Mouse (Mus musculus): ENCODE measurements around the gene Ctse. TPM values are rescaled to one million over a fixed set of nuclear protein-coding genes. Genes with fewer than 3 reads are reported as not detected.
A peak's percentile ranks its signal among the peaks of the same experiment; 100 is the strongest.

Gene Ctse
- polyA plus RNA-seq, 2 experiments: 0.11 TPM; not detected in 1

DNA sequence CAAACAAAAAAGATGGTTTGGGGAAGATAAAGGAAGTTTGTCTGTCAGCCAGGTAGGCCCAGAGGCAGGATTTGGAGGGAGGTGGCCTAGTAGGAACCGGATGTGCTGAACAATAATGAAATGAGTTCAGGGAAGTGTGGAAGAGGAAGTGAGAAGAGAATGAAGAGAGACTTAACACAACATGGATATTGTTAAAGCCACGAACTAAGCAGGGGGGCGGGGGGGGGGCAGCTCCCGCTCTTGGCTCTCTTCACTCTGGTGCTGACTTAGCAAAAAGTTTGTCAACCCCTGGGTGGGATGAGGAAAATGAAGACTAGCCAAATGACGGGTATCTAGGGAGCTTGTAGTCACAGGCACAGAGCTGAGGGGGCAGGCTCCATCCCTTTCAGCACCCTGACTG, 62.3 kb downstream of the Ctse start:
- WGBS: 75% methylated on average over 5 of the region's 5 CpGs
- no peak overlapping the region for H3K4me3 ChIP-seq (replicated peaks; ENCODE audit: low read length)
- H3K36me3 ChIP-seq (ENCODE audit: control insufficient read depth, insufficient read depth, low read length): no peaks in the 10 kb centered on the region
- no peaks in the 10 kb centered on the region for H3K4me1 ChIP-seq (ENCODE audit: control insufficient read depth, insufficient read depth, low read length)
- no peaks in the 10 kb centered on the region for H3K9me3 ChIP-seq (ENCODE audit: control insufficient read depth, low read length)
- DNase-seq (ENCODE audit: low spot score) (no peak), ATAC-seq (ENCODE audit: low FRiP score, low read depth) (no peak)
- no peak overlapping the region for H3K9ac ChIP-seq (ENCODE audit: low read depth, low read length, severe bottlenecking)
- H3K27me3 ChIP-seq (ENCODE audit: control insufficient read depth, insufficient read depth, low read length): no peaks in the 10 kb centered on the region
- no peak overlapping the region for H3K27ac ChIP-seq (replicated peaks; ENCODE audit: low read depth, low read length)
- H3K4me2 ChIP-seq (replicated peaks; ENCODE audit: low read depth, low read length, severe bottlenecking): no peak overlapping the region
- TF ChIP-seq POLR2A (IDR thresholded peaks at IDR 0.05; ENCODE audit: borderline replicate concordance, extremely low read depth, insufficient read depth, insufficient read length): no peak

DNA sequence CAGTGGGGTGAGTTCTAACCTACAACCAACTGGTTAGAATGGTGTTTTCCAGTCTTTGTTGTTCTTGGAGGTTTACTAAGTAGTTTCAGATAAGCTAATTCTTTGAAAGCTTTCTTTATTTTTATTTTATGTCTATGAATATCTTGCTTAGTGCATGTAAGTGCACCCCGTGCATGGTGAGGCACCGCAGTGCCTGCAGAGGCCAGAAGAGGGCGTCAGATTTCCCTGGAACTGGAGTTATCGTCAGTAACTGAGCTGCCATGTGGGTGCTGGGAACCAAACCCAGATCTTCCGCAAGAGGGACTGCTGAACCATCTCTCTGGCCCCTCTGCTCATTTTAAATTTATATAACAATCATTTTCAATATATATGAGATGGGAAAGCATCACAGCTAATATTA, 63.3 kb downstream of the Ctse start:
- H3K9me3 ChIP-seq (ENCODE audit: control insufficient read depth, low read length): no peaks in the 10 kb centered on the region
- ATAC-seq (ENCODE audit: low FRiP score, low read depth) (no peak), DNase-seq (ENCODE audit: low spot score) (no peak)
- no peak overlapping the region for H3K4me2 ChIP-seq (replicated peaks; ENCODE audit: low read depth, low read length, severe bottlenecking)
- H3K9ac ChIP-seq (ENCODE audit: low read depth, low read length, severe bottlenecking): no peak overlapping the region
- H3K4me1 ChIP-seq (ENCODE audit: control insufficient read depth, insufficient read depth, low read length): no peaks in the 10 kb centered on the region
- WGBS: 83% methylated on average over 5 of the region's 5 CpGs
- H3K27ac ChIP-seq (replicated peaks; ENCODE audit: low read depth, low read length): no peak overlapping the region
- no peak for TF ChIP-seq POLR2A (IDR thresholded peaks at IDR 0.05; ENCODE audit: borderline replicate concordance, extremely low read depth, insufficient read depth, insufficient read length)
- no peaks in the 10 kb centered on the region for H3K27me3 ChIP-seq (ENCODE audit: control insufficient read depth, insufficient read depth, low read length)
- H3K36me3 ChIP-seq (ENCODE audit: control insufficient read depth, insufficient read depth, low read length): no peaks in the 10 kb centered on the region
- no peak overlapping the region for H3K4me3 ChIP-seq (replicated peaks; ENCODE audit: low read length)

DNA sequence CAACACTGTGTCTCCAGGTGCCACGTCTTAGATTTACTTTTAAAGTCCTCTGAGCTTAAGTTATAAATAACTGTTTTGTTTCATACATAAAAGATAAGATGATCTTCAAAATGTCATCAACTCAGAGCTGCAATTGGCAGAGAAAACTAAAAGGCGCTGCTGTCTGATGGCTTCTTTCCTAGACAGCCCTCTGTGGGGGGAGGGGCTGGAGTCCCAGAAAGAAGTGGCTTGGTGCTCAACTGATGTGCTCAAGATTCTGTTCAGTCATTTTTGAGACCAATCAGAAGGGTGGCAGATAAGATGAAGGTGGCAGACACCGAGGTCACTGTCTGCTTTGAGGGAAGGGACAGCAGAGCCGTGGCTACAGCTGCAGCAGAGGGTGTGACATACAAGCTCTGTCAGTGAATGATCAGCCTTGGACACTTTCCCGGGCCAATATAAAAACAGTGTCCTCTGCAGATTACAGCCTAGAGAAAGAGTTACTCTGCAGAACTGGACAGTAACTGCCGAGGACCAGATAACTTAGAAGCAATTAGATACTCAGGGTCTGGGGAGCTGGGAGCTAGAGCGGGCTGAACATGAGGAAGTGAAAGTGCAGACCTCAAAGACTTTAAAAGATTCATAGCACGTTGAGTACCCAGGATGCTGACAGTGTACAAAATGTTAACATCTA, 64.1 kb downstream of the Ctse start:
- no peaks in the 10 kb centered on the region for H3K9me3 ChIP-seq (ENCODE audit: control insufficient read depth, low read length)
- ATAC-seq (ENCODE audit: low FRiP score, low read depth) (no peak), DNase-seq (ENCODE audit: low spot score) (no peak)
- H3K27me3 ChIP-seq (ENCODE audit: control insufficient read depth, insufficient read depth, low read length): no peaks in the 10 kb centered on the region
- TF ChIP-seq POLR2A (IDR thresholded peaks at IDR 0.05; ENCODE audit: borderline replicate concordance, extremely low read depth, insufficient read depth, insufficient read length): no peak
- no peak overlapping the region for H3K4me3 ChIP-seq (replicated peaks; ENCODE audit: low read length)
- H3K4me2 ChIP-seq (replicated peaks; ENCODE audit: low read depth, low read length, severe bottlenecking): no peak overlapping the region
- H3K27ac ChIP-seq (replicated peaks; ENCODE audit: low read depth, low read length): no peak overlapping the region
- no peak overlapping the region for H3K9ac ChIP-seq (ENCODE audit: low read depth, low read length, severe bottlenecking)
- H3K36me3 ChIP-seq (ENCODE audit: control insufficient read depth, insufficient read depth, low read length): no peaks in the 10 kb centered on the region
- H3K4me1 ChIP-seq (ENCODE audit: control insufficient read depth, insufficient read depth, low read length): no peaks in the 10 kb centered on the region
- WGBS: 63% methylated on average over 8 of the region's 8 CpGs

DNA sequence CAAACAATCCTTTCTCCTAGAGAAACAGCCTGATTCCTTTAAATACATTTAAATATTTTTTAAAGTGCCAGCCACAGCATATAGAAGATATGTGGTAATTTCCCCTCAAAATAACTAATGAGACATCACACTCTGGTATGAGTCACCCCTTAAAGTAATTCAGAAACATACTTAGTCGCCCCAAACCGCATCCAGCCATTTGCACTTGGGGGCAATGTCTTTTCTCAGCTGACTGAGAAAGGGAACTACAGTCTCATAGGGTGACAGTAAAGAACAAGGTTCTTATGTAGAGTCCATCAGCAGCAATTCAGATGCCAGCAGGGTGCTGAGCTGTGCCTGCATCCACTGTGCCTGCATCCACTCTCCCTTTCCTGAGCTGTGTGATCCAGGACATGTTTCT, 65.4 kb downstream of the Ctse start:
- Histone ChIP-seq H3K9ac (ENCODE audit: low read depth, low read length, severe bottlenecking) (no peak overlapping the region), H3K9me3 (ENCODE audit: control insufficient read depth, low read length) (no peaks in the 10 kb centered on the region), H3K4me2 (replicated peaks; ENCODE audit: low read depth, low read length, severe bottlenecking) (no peak overlapping the region), H3K4me1 (ENCODE audit: control insufficient read depth, insufficient read depth, low read length) (no peaks in the 10 kb centered on the region), H3K27ac (replicated peaks; ENCODE audit: low read depth, low read length) (no peak overlapping the region), H3K4me3 (replicated peaks; ENCODE audit: low read length) (no peak overlapping the region), H3K36me3 (ENCODE audit: control insufficient read depth, insufficient read depth, low read length) (no peaks in the 10 kb centered on the region), H3K27me3 (ENCODE audit: control insufficient read depth, insufficient read depth, low read length) (no peaks in the 10 kb centered on the region)
- no peak for TF ChIP-seq POLR2A (IDR thresholded peaks at IDR 0.05; ENCODE audit: borderline replicate concordance, extremely low read depth, insufficient read depth, insufficient read length)
- ATAC-seq (ENCODE audit: low FRiP score, low read depth) (no peak), DNase-seq (ENCODE audit: low spot score) (no peak)
- WGBS: 73% methylated on average over 2 of the region's 2 CpGs

DNA sequence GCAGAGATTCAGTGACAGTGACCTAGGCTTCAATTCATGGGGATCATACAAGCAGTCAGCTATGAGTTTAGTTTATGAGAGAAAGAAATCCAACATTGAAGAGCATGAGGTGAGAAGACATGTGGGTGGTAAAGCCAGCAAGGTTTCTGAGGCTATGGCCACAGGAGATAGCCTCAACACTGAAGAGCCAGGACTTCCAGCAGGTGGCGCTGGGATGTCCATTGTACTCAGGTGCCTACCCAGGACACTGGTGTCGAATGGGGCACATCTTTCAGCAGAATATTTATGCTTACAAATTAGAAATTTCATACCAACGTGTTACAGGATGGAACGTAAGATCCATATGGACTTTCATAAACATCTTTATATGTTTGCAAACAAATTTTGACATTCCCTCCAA, 70.2 kb downstream of the Ctse start:
- H3K27me3 ChIP-seq (ENCODE audit: control insufficient read depth, insufficient read depth, low read length): no peaks in the 10 kb centered on the region
- H3K36me3 ChIP-seq (ENCODE audit: control insufficient read depth, insufficient read depth, low read length): no peaks in the 10 kb centered on the region
- no peak overlapping the region for H3K4me3 ChIP-seq (replicated peaks; ENCODE audit: low read length)
- no peaks in the 10 kb centered on the region for H3K4me1 ChIP-seq (ENCODE audit: control insufficient read depth, insufficient read depth, low read length)
- H3K27ac ChIP-seq (replicated peaks; ENCODE audit: low read depth, low read length): no peak overlapping the region
- no peaks in the 10 kb centered on the region for H3K9me3 ChIP-seq (ENCODE audit: control insufficient read depth, low read length)
- ATAC-seq (ENCODE audit: low FRiP score, low read depth) (no peak), DNase-seq (ENCODE audit: low spot score) (peak; percentile 37)
- no peak overlapping the region for H3K4me2 ChIP-seq (replicated peaks; ENCODE audit: low read depth, low read length, severe bottlenecking)
- WGBS: 29% methylated on average over 4 of the region's 4 CpGs
- TF ChIP-seq POLR2A (IDR thresholded peaks at IDR 0.05; ENCODE audit: borderline replicate concordance, extremely low read depth, insufficient read depth, insufficient read length): no peak
- no peak overlapping the region for H3K9ac ChIP-seq (ENCODE audit: low read depth, low read length, severe bottlenecking)
